Mouse (Mus musculus) C2C12 (cell line): ENCODE results near the gene Hoxa7.

Experiments used
- CTCF ChIP-seq: IDR thresholded peaks from one replicate; pipeline ENCODE4 v1.5.1; 2011; ENCODE audit not compliant: control insufficient read depth, insufficient read depth, insufficient read length
- USF1 ChIP-seq: IDR thresholded peaks from one replicate; pipeline ENCODE4 v1.6.1; 2011; ENCODE audit warnings: low read depth, mild to moderate bottlenecking, control low read depth, moderate library complexity

- TF ChIP-seq CTCF (no peak), USF1 (no peak)
These were observed 12.1 kb upstream of the Hoxa7 start for GRCm38 (mm10) chr6:52233546-52234427.
